Mouse (Mus musculus): Measurements from ENCODE around the gene Vmn1r60. TPM values are rescaled to one million over a fixed set of nuclear protein-coding genes. Genes with fewer than 3 reads are reported as not detected.

The Vmn1r60 gene
- polyA plus RNA-seq (2017; shearing (Covaris generic)), result 0.21 TPM

GRCm38 (mm10) chr7:5547217-5547616 is at the start of gene Vmn1r60:
Gene Vmn1r60, minus strand, starts transcription at chr7:5547317.

GRCm38 (mm10) chr7:5493856-5494255 is 53.3 kb downstream of the Vmn1r60 start, which contains the start of gene Vmn2r28:
Gene Vmn2r28, minus strand, starts transcription at chr7:5493956.

Other genes with a start within 250 kb of the Vmn1r60 start
- gene Gm5065, start 196.8 kb downstream of the Vmn1r60 start, polyA plus RNA-seq (2017; shearing (Covaris generic)), result not detected
- gene Nlrp2, start 196.3 kb downstream of the Vmn1r60 start, polyA plus RNA-seq (2017; shearing (Covaris generic)), result 0.11 TPM
- gene Vmn1r58, start 133.9 kb downstream of the Vmn1r60 start, polyA plus RNA-seq (2017; shearing (Covaris generic)), result not detected
- 0.16 TPM for gene Vmn1r59, start 90.5 kb downstream of the Vmn1r60 start, polyA plus RNA-seq (2017; shearing (Covaris generic))
- not detected for gene Vmn2r28, start 53.4 kb downstream of the Vmn1r60 start, polyA plus RNA-seq (2017; shearing (Covaris generic))
- gene Vmn1r61, start 66.0 kb upstream of the Vmn1r60 start, polyA plus RNA-seq (2017; shearing (Covaris generic)), result 0.07 TPM
- gene Vmn1r62, start 126.3 kb upstream of the Vmn1r60 start, polyA plus RNA-seq (2017; shearing (Covaris generic)), result 0.20 TPM

Measured in effector memory CD4-positive, alpha-beta T cell, adult 5 months (primary cell).